Mouse (Mus musculus) embryo, embryonic 10.5 days (tissue): ENCODE results near the gene Pcdh19.
A peak's percentile ranks its signal among the peaks of the same experiment; 100 is the strongest.

ENCODE experiments used
- DNase-seq: peaks from one replicate; pipeline ENCODE4 v3.0.0-alpha.2; 2015; ENCODE audit warnings: low spot score

Pcdh19 gene

GRCm38 (mm10) chrX:133657308-133658302 is 31.2 kb downstream of the Pcdh19 start:
- peak; percentile 48 for DNase-seq

DNA sequence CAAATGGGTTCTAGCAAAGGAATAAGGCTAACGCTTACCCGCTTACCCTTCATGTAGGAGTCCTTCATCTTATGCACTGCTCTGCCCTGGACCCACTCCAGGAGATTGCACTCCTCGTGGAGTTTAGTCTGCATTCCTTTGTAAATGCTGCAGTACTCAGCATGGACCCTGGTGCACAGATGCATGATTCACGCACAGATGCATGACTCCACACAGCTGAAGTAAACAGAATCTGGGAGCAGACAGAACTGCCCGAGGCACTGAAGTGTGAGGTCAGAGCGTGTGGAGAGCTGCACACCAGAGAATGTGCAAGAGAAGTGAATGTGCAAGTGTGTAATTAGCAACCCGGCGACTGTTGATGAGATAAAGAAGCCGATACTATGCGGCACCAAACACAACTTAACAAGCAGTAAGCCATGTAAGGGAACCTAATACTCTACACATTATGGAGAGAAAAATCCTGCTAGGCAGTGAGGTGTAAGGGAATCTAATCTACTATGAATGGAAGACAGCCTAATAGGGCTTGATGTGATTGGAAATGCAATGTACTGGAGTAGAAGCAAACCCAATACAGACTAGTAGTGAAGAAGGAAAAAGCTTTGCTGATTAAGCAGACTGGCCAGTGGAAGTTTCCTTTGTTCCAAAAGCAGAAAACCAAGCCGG is 32.8 kb downstream of the Pcdh19 start:
- peak; percentile 7 for DNase-seq

- DNase-seq = peak; percentile 38
These were observed 33.6 kb downstream of the Pcdh19 start for GRCm38 (mm10) chrX:133655196-133655595.

DNA sequence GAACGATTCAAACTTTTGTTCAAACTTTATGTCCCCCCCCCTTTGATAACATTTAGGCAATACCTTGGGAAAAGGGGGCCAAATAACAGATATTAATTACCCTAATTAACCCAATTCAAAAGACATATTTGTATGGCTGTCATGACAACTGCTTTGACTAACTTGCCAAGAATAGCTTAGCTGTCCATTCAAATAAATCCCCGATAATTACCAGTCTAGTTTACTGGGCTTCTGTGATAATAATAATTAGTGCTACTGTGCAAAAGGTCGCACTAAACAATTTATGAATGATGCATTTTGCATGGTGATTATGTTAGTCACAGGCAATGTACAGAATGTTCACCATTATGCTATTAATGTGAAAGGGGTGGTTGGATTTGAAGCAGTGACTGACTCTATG is 35.7 kb downstream of the Pcdh19 start:
- DNase-seq = no peak

GRCm38 (mm10) chrX:133650379-133650778 is 38.4 kb downstream of the Pcdh19 start:
- DNase-seq = no peak

DNA sequence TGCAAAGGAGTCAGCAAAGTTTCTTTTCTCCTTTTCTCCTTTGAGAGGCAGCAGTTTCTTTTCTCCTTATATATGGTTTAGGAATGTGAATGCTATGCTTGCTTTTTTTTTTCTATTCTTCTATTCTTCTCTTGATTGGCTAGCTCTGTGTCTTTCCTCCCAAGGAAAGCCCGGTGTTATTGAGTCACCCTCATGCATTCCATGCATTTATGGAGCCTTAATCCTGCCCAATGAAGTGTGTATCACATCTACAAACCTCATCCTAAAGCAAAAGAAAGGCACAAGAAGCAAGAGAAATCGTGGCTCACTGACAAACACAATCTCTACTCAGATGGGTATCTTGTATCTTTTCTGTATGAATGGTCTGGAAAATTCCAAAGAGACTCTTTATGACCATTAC is 41.0 kb downstream of the Pcdh19 start:
- DNase-seq = no peak

GRCm38 (mm10) chrX:133639445-133639844 is 49.3 kb downstream of the Pcdh19 start:
- no peak for DNase-seq

GRCm38 (mm10) chrX:133629538-133629937 is 59.2 kb downstream of the Pcdh19 start:
- no peak for DNase-seq

DNA sequence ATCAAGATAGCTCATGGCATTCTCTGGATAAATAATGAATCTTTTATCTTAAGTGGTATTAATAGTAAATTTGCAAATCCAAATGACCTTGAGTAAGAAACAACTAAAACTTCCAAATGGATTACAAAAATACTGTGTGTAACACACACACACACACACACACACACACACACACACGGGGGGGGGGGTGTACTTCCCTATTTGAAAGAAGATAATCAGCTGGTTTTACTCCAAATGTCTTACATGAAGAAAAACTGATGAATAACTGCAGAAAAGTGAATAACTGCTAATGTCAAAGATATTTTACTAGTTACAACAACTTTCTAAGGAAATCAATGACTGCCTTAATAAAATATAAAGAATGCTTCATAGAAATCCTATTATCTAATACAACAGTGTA is 70.6 kb downstream of the Pcdh19 start:
- no peak for DNase-seq

- no peak for DNase-seq
These were observed 83.0 kb downstream of the Pcdh19 start for GRCm38 (mm10) chrX:133605828-133606227.

DNA sequence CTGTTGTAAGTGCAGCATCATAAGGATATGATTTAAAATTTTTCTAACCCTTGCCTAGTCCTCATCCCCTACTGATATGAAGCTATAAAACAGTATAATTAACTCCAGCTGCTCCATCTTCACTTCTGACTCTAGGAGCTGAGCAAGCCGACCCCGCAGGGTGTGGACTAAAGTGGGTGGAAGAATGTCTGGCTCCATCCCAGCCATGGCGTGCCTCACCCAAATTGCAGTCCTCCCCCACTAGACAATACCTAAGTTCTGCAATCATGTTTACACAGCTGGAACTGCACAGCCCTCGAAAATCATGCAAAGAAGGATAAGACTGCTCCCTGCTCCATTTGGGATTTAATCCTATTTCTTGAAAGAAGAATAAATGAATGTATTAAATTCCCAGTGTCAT is 84.5 kb downstream of the Pcdh19 start:
- DNase-seq = peak; percentile 35

GRCm38 (mm10) chrX:133602068-133602467 is 86.7 kb downstream of the Pcdh19 start:
- DNase-seq = no peak

GRCm38 (mm10) chrX:133601658-133602057 is 87.1 kb downstream of the Pcdh19 start:
- DNase-seq = peak; percentile 26

- DNase-seq = no peak
These were observed 87.6 kb downstream of the Pcdh19 start for GRCm38 (mm10) chrX:133601195-133601594.

GRCm38 (mm10) chrX:133575601-133576382 is 113.0 kb downstream of the Pcdh19 start:
- DNase-seq = peak; percentile 44

- DNase-seq = no peak
These were observed 123.4 kb downstream of the Pcdh19 start for GRCm38 (mm10) chrX:133565355-133565754.
